ENCODE assay signal across 8 mouse cellular contexts in genomic region chr11:66985136-66985702, GRCm38 (mm10). TPM values are rescaled to one million over a fixed set of nuclear protein-coding genes. Genes with fewer than 3 reads are reported as not detected.
DNase-seq lines count a peak whose midpoint lies in the region; ATAC-seq and TF ChIP-seq lines count a peak whose summit lies in the region.

No protein-coding gene starts in this region.

- H3K27ac ChIP-seq in bone marrow macrophage, adult 2 months (ENCODE audit: insufficient read depth, low read depth, low read length) = no peak overlapping the region
- H3K27ac ChIP-seq in hindbrain, embryonic 11.5 days (ENCODE audit: low read depth, low read length) = peak overlapping the region; percentile 75; the same call in 1 of the 2 replicates
- H3K27ac ChIP-seq in limb, embryonic 12.5 days = no peak overlapping the region
- H3K27ac ChIP-seq in neural tube, embryonic 15.5 days (replicated peaks) = no peak overlapping the region; the same call in 1 of the 2 replicates

- ATAC-seq in hindbrain, embryonic 11.5 days (ENCODE audit: low FRiP score) = no peak
- no peak for ATAC-seq in limb, embryonic 12.5 days (ENCODE audit: insufficient number of reproducible peaks, insufficient read depth, low FRiP score, low TSS enrichment, low read depth)
- no peak for ATAC-seq in neural tube, embryonic 15.5 days (ENCODE audit: low FRiP score)

- no peak for TF ChIP-seq CTCF in bone marrow macrophage, adult 2 months (IDR thresholded peaks at IDR 0.05; ENCODE audit: low read depth, low read length)

- WGBS in hindbrain, embryonic 11.5 days = 38% methylated on average over 11 of the region's 11 CpGs
- 34% methylated on average over 11 of the region's 11 CpGs for WGBS in limb, embryonic 12.5 days
- 27% methylated on average over 11 of the region's 11 CpGs for WGBS in neural tube, embryonic 15.5 days

- DNase-seq in adrenal gland, postnatal 10 days = peak; percentile 24
- DNase-seq in adrenal gland, adult 8-10 months = no peak
- no peak for DNase-seq in hindbrain, embryonic 11.5 days (ENCODE audit: low spot score)
- DNase-seq in urinary bladder, postnatal 36 days (ENCODE audit: low spot score in 2 of 2) = no peak
- no peak for DNase-seq in left cerebral cortex, adult 18-20 months (ENCODE audit: low spot score in 2 of 2)

- no peak for TF ChIP-seq POLR2A in bone marrow macrophage, adult 2 months (IDR thresholded peaks at IDR 0.05; ENCODE audit: borderline replicate concordance, low read depth, low read length)

- no peaks in the 10 kb centered on the region for H3K9me3 ChIP-seq in hindbrain, embryonic 11.5 days (ENCODE audit: control insufficient read depth, low read length)
- H3K9me3 ChIP-seq in limb, embryonic 12.5 days = no peaks in the 10 kb centered on the region
- H3K9me3 ChIP-seq in neural tube, embryonic 15.5 days (replicated peaks) = no peaks in the 10 kb centered on the region

- H3K36me3 ChIP-seq in hindbrain, embryonic 11.5 days (ENCODE audit: control insufficient read depth, insufficient read depth, low read length) = no peaks in the 10 kb centered on the region
- no peaks in the 10 kb centered on the region for H3K36me3 ChIP-seq in limb, embryonic 12.5 days
- no peaks in the 10 kb centered on the region for H3K36me3 ChIP-seq in neural tube, embryonic 15.5 days

- peak overlapping the region; percentile 46 for H3K9ac ChIP-seq in hindbrain, embryonic 11.5 days (ENCODE audit: low read depth, low read length)
- 0 out of 2 replicates have a peak overlapping the region, but pooled peaks have one; percentile 57 for H3K9ac ChIP-seq in limb, embryonic 12.5 days (replicated peaks)
- H3K9ac ChIP-seq in neural tube, embryonic 15.5 days (replicated peaks) = 0 out of 2 replicates have a peak overlapping the region, but pooled peaks have one; percentile 28

- H3K4me2 ChIP-seq in hindbrain, embryonic 11.5 days (replicated peaks; ENCODE audit: low read depth, low read length) = peak overlapping the region; percentile 70
- peak overlapping the region; percentile 69 for H3K4me2 ChIP-seq in limb, embryonic 12.5 days
- H3K4me2 ChIP-seq in neural tube, embryonic 15.5 days = peak overlapping the region; percentile 77

- peak overlapping the region; percentile 60 for H3K4me3 ChIP-seq in bone marrow macrophage, adult 2 months (ENCODE audit: insufficient read depth, low read length)
- H3K4me3 ChIP-seq in hindbrain, embryonic 11.5 days (ENCODE audit: low read depth, low read length) = peak overlapping the region; percentile 33
- peak overlapping the region; percentile 47 for H3K4me3 ChIP-seq in limb, embryonic 12.5 days (replicated peaks)
- H3K4me3 ChIP-seq in neural tube, embryonic 15.5 days (replicated peaks) = peak overlapping the region; percentile 42

- H3K4me1 ChIP-seq in bone marrow macrophage, adult 2 months (ENCODE audit: control insufficient read depth, insufficient read depth, low read length) = no peaks in the 10 kb centered on the region
- H3K4me1 ChIP-seq in hindbrain, embryonic 11.5 days (replicated peaks; ENCODE audit: control insufficient read depth, insufficient read depth, low read length) = no peaks in the 10 kb centered on the region; the same call in 1 of the 2 replicates
- H3K4me1 ChIP-seq in limb, embryonic 12.5 days (replicated peaks) = peaks cover 23% of the 10 kb centered on the region
- H3K4me1 ChIP-seq in neural tube, embryonic 15.5 days = peaks cover 15% of the 10 kb centered on the region

- H3K27me3 ChIP-seq in hindbrain, embryonic 11.5 days (ENCODE audit: control insufficient read depth, insufficient read depth, low read length) = no peaks in the 10 kb centered on the region
- H3K27me3 ChIP-seq in limb, embryonic 12.5 days = no peaks in the 10 kb centered on the region
- H3K27me3 ChIP-seq in neural tube, embryonic 15.5 days (replicated peaks) = no peaks in the 10 kb centered on the region

RNA-seq across cellular contexts. Expression of gene Tmem238l, which starts 28.8 kb away (rescaled TPM):
- not detected for total RNA-seq in adrenal gland, postnatal 10 days (2021)
- total RNA-seq in adrenal gland, adult 8-10 months (2022) = not detected
- polyA plus RNA-seq in bone marrow macrophage, adult 2 months (2012; ENCODE audit: insufficient read depth, insufficient read length, missing spikeins) = not detected in 2 replicates
- not detected in 2 replicates for polyA plus RNA-seq in hindbrain, embryonic 11.5 days (2014; fragmentation: Nextera tagmentation; extraction: Ambion mirVana)
- not detected in 2 replicates for polyA plus RNA-seq in limb, embryonic 12.5 days (2016; fragmentation: Nextera tagmentation; extraction: Ambion mirVana)
- not detected in 2 replicates for polyA plus RNA-seq in neural tube, embryonic 15.5 days (2015; fragmentation: Nextera tagmentation; extraction: Ambion mirVana)
- total RNA-seq in left cerebral cortex, adult 18-20 months (2021) = not detected

RNA-seq across cellular contexts. Expression of gene Tmem220, which starts 39.7 kb away (rescaled TPM):
- 1 to 10 TPM; 5.2 to 6.1 TPM for total RNA-seq in adrenal gland, postnatal 10 days (2021)
- total RNA-seq in adrenal gland, adult 8-10 months (2022) = 10 to 100 TPM in 1 of 4 experiments, 1 to 10 TPM in 3; 8.1 to 10.0 (median 9.4) TPM
- 6.7 and 8.1 TPM in 2 replicates for polyA plus RNA-seq in bone marrow macrophage, adult 2 months (2012; ENCODE audit: insufficient read depth, insufficient read length, missing spikeins)
- polyA plus RNA-seq in hindbrain, embryonic 11.5 days (2014; fragmentation: Nextera tagmentation; extraction: Ambion mirVana) = 1.4 and 1.5 TPM in 2 replicates
- 1.1 and 1.9 TPM in 2 replicates for polyA plus RNA-seq in limb, embryonic 12.5 days (2016; fragmentation: Nextera tagmentation; extraction: Ambion mirVana)
- polyA plus RNA-seq in neural tube, embryonic 15.5 days (2015; fragmentation: Nextera tagmentation; extraction: Ambion mirVana) = 0.51 and 0.59 TPM in 2 replicates
- total RNA-seq in left cerebral cortex, adult 18-20 months (2021) = under 1 TPM; 0.70 to 0.91 TPM
